Mouse (Mus musculus): Measurements from ENCODE around the gene Cyp2d22.

- TF ChIP-seq CTCF (IDR thresholded peaks at IDR 0.05; ENCODE audit: borderline replicate concordance, insufficient read depth, low read length) (no peak), POLR2A (IDR thresholded peaks at IDR 0.05; ENCODE audit: low read depth, low read length) (no peak)
Observed at GRCm38 (mm10) chr15:82379511-82379870, 569 bp downstream of the Cyp2d22 start.
